Mouse (Mus musculus) Patski (cell line): Measurements from ENCODE around the gene Cdk19. TPM values are rescaled to one million over a fixed set of nuclear protein-coding genes. Genes with fewer than 3 reads are reported as not detected.
A peak's percentile ranks its signal among the peaks of the same experiment; 100 is the strongest.

Source experiments
- ATAC-seq: fragments of 100-300 bp; one replicate; pipeline ENCODE4 v1.8.0; 2021
- CTCF ChIA-PET: fragments of 350-600 bp; sonication (Branson Sonifier 250); formaldehyde crosslinking; loops from one replicate; lab custom pipeline; 2022; ENCODE audit warnings: inconsistent platforms; lab: Charles Lee
- POLR2A ChIA-PET: fragments of 350-600 bp; sonication (Branson Sonifier 250); formaldehyde crosslinking; loops from one replicate; lab custom pipeline; 2022; ENCODE audit warnings: antibody characterized with exemption, inconsistent platforms; lab: Charles Lee
- DNase-seq: peaks from one replicate; pipeline ENCODE4 v3.0.0-alpha.2; 2011; ENCODE audit warnings: low read depth, low spot score
- H3K27me3 ChIP-seq: fragments of 371-371 bp; one replicate; pipeline ENCODE4 v1.5.1; 2021
- CTCF ChIP-seq: fragments of 100-300 bp; IDR thresholded peaks from one replicate; pipeline ENCODE4 v1.5.1; 2021
- in situ Hi-C: fragments of 300-500 bp; cut with MboI; formaldehyde crosslinking; loops from 3 replicates; pipeline ENCODE4 v1.11.1; 2018; ENCODE audit warnings: low pct_unique_long_range_greater_than_20kb, mixed read lengths
- polyA plus RNA-seq: library from polyadenylated mRNA; unstranded; gene quantifications from one replicate; pipeline ENCODE4 v1.2.3, GENCODE M21; 2021

Cdk19 gene
- polyA plus RNA-seq, 1 experiment from 2014 or later = 18.6 TPM

GRCm38 (mm10) chr10:40312781-40313180 is 26.6 kb upstream of the Cdk19 start:
- no peak for ATAC-seq
- H3K27me3 ChIP-seq = no peaks in the 10 kb centered on the region
- no peak for TF ChIP-seq CTCF
- in situ Hi-C loops = no loop called here
- POLR2A ChIA-PET = no interaction called here
- CTCF ChIA-PET = interaction anchor here (1.1 kb wide), 1 partner anchor 9 kb away, joined by 3 read pairs; no protein-coding TSS in a partner anchor
- no peak for DNase-seq

GRCm38 (mm10) chr10:40316841-40317585 is 22.4 kb upstream of the Cdk19 start:
- no peaks in the 10 kb centered on the region for H3K27me3 ChIP-seq
- in situ Hi-C loops = no loop called here
- no peak for TF ChIP-seq CTCF
- CTCF ChIA-PET = interaction anchor here (0.9 kb wide), 2 partner anchors 14 to 23 kb away, joined by 4 read pairs; no protein-coding TSS in a partner anchor
- POLR2A ChIA-PET = interaction anchor here (1.0 kb wide), 1 partner anchor 12 kb away, joined by 3 read pairs; no protein-coding TSS in a partner anchor
- DNase-seq (peak; percentile 20), ATAC-seq (peak; percentile 47)

GRCm38 (mm10) chr10:40320306-40320705 is 19.1 kb upstream of the Cdk19 start:
- ATAC-seq (no peak), DNase-seq (no peak)
- H3K27me3 ChIP-seq = no peaks in the 10 kb centered on the region
- in situ Hi-C loops = no loop called here
- POLR2A ChIA-PET = no interaction called here
- TF ChIP-seq CTCF = no peak
- CTCF ChIA-PET = interaction anchor here (1.1 to 1.4 kb wide), 2 partner anchors 9 to 17 kb away, joined by 3 to 4 read pairs; no protein-coding TSS in a partner anchor

GRCm38 (mm10) chr10:40328004-40328551 is 11.3 kb upstream of the Cdk19 start:
- H3K27me3 ChIP-seq = no peaks in the 10 kb centered on the region
- DNase-seq (no peak), ATAC-seq (no peak)
- ChIA-PET CTCF (interaction anchor here (0.9 kb wide), 1 partner anchor 25 kb away, joined by 3 read pairs; no protein-coding TSS in a partner anchor), POLR2A (interaction anchor here (1.4 kb wide), 1 partner anchor 17 kb away, joined by 3 read pairs; no protein-coding TSS in a partner anchor)
- no peak for TF ChIP-seq CTCF
- in situ Hi-C loops = no loop called here

- POLR2A ChIA-PET = no interaction called here
- CTCF ChIA-PET = no interaction called here
- no peak for ATAC-seq
These were observed 9.1 kb upstream of the Cdk19 start for GRCm38 (mm10) chr10:40330262-40330661.

GRCm38 (mm10) chr10:40332864-40333263 is 6.5 kb upstream of the Cdk19 start:
- in situ Hi-C loops = no loop called here
- no peak for TF ChIP-seq CTCF
- ATAC-seq (no peak), DNase-seq (no peak)
- CTCF ChIA-PET = interaction anchor here (1.5 kb wide), 1 partner anchor 14 kb away, joined by 4 read pairs; no protein-coding TSS in a partner anchor
- H3K27me3 ChIP-seq = no peaks in the 10 kb centered on the region
- POLR2A ChIA-PET = no interaction called here

More at GRCm38 (mm10) chr10:40330262-40330661, 9.1 kb upstream of the Cdk19 start:
- DNase-seq = no peak
- TF ChIP-seq CTCF = peak; percentile 47
- H3K27me3 ChIP-seq = no peaks in the 10 kb centered on the region
- in situ Hi-C loops = no loop called here

GRCm38 (mm10) chr10:40342036-40342435 is 2.7 kb downstream of the Cdk19 start:
- POLR2A ChIA-PET = no interaction called here
- TF ChIP-seq CTCF = no peak
- in situ Hi-C loops = no loop called here
- CTCF ChIA-PET = interaction anchor here (0.6 kb wide), 1 partner anchor 184 kb away, joined by 3 read pairs; no protein-coding TSS in a partner anchor
- ATAC-seq (no peak), DNase-seq (no peak)
- H3K27me3 ChIP-seq = no peaks in the 10 kb centered on the region

GRCm38 (mm10) chr10:40346776-40347403 is 7.5 kb downstream of the Cdk19 start:
- no peaks in the 10 kb centered on the region for H3K27me3 ChIP-seq
- ChIA-PET CTCF (interaction anchor here (1.1 to 2.1 kb wide), 5 partner anchors 8 to 89 kb away, joined by 3 to 8 read pairs (median 4); partner anchors contain the start of genes Cdk19 and Gtf3c6), POLR2A (interaction anchor here (1.2 kb wide), 1 partner anchor 47 kb away, joined by 3 read pairs; no protein-coding TSS in a partner anchor)
- ATAC-seq (no peak), DNase-seq (no peak)
- in situ Hi-C loops = loop anchor here (5.0 kb wide), 2 partner anchors 40 to 90 kb away; partner anchors contain the start of gene Gtf3c6
- no peak for TF ChIP-seq CTCF

GRCm38 (mm10) chr10:40347461-40347954 is 8.1 kb downstream of the Cdk19 start:
- CTCF ChIA-PET = interaction anchor here (1.0 to 2.1 kb wide), 8 partner anchors 9 to 1129 kb away, joined by 3 to 8 read pairs (median 4); partner anchors contain the start of genes Cdk19 and Gtf3c6
- peak; percentile 42 for TF ChIP-seq CTCF

More at GRCm38 (mm10) chr10:40347461-40347954, 8.1 kb downstream of the Cdk19 start:
- no peaks in the 10 kb centered on the region for H3K27me3 ChIP-seq
- ATAC-seq (no peak), DNase-seq (no peak)
- in situ Hi-C loops = loop anchor here (5.0 kb wide), 2 partner anchors 40 to 90 kb away; partner anchors contain the start of gene Gtf3c6
- POLR2A ChIA-PET = interaction anchor here (1.2 kb wide), 1 partner anchor 47 kb away, joined by 3 read pairs; no protein-coding TSS in a partner anchor
